Mouse (Mus musculus) heart, adult 2 months (tissue): ENCODE results near the gene Hdgf.

Experiments
- CTCF ChIP-seq: fragments of 200-600 bp; IDR thresholded peaks from 2 replicates; pipeline ENCODE4 v1.8.1; 2022; ENCODE audit warnings: antibody characterized with exemption, mild to moderate bottlenecking, moderate library complexity
- POLR2A ChIP-seq: fragments of 200-500 bp; IDR thresholded peaks from 2 replicates; pipeline ENCODE4 v1.6.1; 2011; ENCODE audit warnings: mild to moderate bottlenecking, low read depth, low read length, control low read depth; ENCODE audit not compliant: insufficient read depth

- TF ChIP-seq CTCF (no peak), POLR2A (no peak; the same call in 1 of the 2 replicates)
These were observed 470 bp downstream of the Hdgf start for GRCm38 (mm10) chr3:87906601-87906980.
